Mouse (Mus musculus) lung, postnatal 0 days (tissue): ENCODE data around the gene Inca1. TPM values are rescaled to one million over a fixed set of nuclear protein-coding genes. Genes with fewer than 3 reads are reported as not detected.

Experiments used
- ATAC-seq: fragments of 200-750 bp; cut with Nextera tagmentation; 2 replicates; pipeline ENCODE4 v1.8.0; 2017; ENCODE audit warnings: moderate library complexity
- DNase-seq: peaks from one replicate; pipeline ENCODE4 v3.0.0-alpha.2; 2016; ENCODE audit warnings: low spot score
- H3K27ac ChIP-seq: fragments of 300-500 bp; sonication (generic); 2 replicates; pipeline ENCODE4 v1.5.1; 2014; ENCODE audit warnings: antibody characterized with exemption, mild to moderate bottlenecking, low read length, mixed read lengths
- H3K27me3 ChIP-seq: fragments of 300-500 bp; sonication (generic); replicated peaks from 2 replicates; pipeline ENCODE4 v1.6.1; 2014; ENCODE audit warnings: low read length, mixed read lengths; ENCODE audit not compliant: insufficient read depth
- H3K36me3 ChIP-seq: fragments of 300-500 bp; sonication (generic); 2 replicates; pipeline ENCODE4 v1.6.1; 2014; ENCODE audit warnings: low read length, mixed read lengths; ENCODE audit not compliant: insufficient read depth
- H3K4me1 ChIP-seq: fragments of 300-500 bp; sonication (generic); 2 replicates; pipeline ENCODE4 v1.6.1; 2014; ENCODE audit warnings: antibody characterized with exemption, low read depth, low read length, mixed read lengths; ENCODE audit not compliant: insufficient read depth
- H3K4me2 ChIP-seq: fragments of 300-500 bp; sonication (generic); replicated peaks from 2 replicates; pipeline ENCODE4 v1.6.1; 2014; ENCODE audit warnings: low read depth, mild to moderate bottlenecking, low read length, moderate library complexity, mixed read lengths
- H3K4me3 ChIP-seq: fragments of 300-500 bp; sonication (generic); 2 replicates; pipeline ENCODE4 v1.5.1; 2014; ENCODE audit warnings: low read depth, low read length
- H3K9ac ChIP-seq: fragments of 300-500 bp; sonication (generic); replicated peaks from 2 replicates; pipeline ENCODE4 v1.6.1; 2014; ENCODE audit warnings: low read depth, mild to moderate bottlenecking
- H3K9me3 ChIP-seq: fragments of 300-500 bp; sonication (generic); 2 replicates; pipeline ENCODE4 v1.6.1; 2016; ENCODE audit warnings: low read length, mixed read lengths
- CTCF ChIP-seq: IDR thresholded peaks from 2 replicates; pipeline ENCODE4 v1.5.1; 2016; ENCODE audit warnings: antibody characterized with exemption, mild to moderate bottlenecking
- EP300 ChIP-seq: IDR thresholded peaks from 2 replicates; pipeline ENCODE4 v1.6.1; 2016; ENCODE audit warnings: antibody characterized with exemption, mild to moderate bottlenecking, control low read depth
- WGBS: fragments of 180-500 bp; shearing (Covaris S2); extraction: QIAGEN DNeasy Blood & Tissue Kit; methylation state at CpG from one replicate; pipeline ENCODE4 v1.1.7; 2014; 5-methylcytosine and 5-hydroxymethylcytosine counted together
- polyA plus RNA-seq: library from polyadenylated mRNA; unstranded; fragments of >200 nt; fragmentation: Nextera tagmentation; extraction: Ambion mirVana; gene quantifications from 2 replicates; pipeline ENCODE4 v1.2.1, GENCODE M21; 2015

Inca1 gene
- polyA plus RNA-seq, 1 experiment from 2014 or later, result 2.4 TPM

DNA sequence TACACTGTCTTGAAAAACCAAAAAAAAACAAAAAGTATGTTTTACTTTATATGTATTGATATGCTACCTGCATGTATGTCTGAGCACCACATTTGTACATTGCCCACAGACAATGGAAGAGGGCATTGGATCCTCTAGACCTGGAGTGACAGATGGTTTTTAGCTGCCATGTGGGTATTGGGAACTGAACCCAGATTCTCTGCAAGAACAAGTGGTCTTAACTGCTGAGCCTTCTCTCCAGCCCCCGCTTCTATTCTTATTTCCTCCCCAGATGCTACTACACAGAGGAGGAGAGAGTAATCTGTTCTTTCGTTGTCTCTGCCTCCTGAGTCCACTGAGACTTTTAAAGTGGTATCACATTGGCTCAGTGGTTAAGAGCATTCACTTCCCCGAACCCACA is 6.5 kb downstream of the Inca1 start:
- no peak for TF ChIP-seq CTCF
- no peak for TF ChIP-seq EP300

DNA sequence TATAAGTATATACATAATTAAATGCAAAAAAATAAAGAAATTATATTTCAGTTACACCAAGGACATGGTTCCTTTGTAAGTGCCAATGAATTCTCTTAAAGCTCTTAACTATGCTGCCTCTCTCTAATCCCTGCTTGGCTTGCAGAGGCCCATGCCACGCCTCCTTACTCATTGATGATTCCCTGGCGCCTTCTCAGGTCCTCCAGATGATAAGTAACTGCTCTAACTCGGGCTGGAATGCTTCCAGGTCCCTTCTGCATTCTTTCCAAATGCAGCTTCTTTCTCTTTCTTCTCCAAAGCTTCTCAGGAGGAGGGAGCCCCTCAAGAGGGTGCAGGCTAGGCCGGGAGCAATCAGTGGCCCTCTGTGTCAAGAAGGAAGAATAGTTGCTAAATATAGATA is 10.4 kb downstream of the Inca1 start:
- Histone ChIP-seq H3K4me3 (no peak overlapping the region), H3K36me3 (no peaks in the 10 kb centered on the region), H3K27me3 (no peaks in the 10 kb centered on the region), H3K4me1 (peaks cover 17% of the 10 kb centered on the region), H3K27ac (no peak overlapping the region), H3K9me3 (no peaks in the 10 kb centered on the region), H3K4me2 (no peak overlapping the region), H3K9ac (0 out of 2 replicates have a peak overlapping the region, but pooled peaks have one; percentile 23)
- DNase-seq, result no peak
- WGBS, result 50% methylated on average over 4 of the region's 4 CpGs
- ATAC-seq, result no peak
- no peak for TF ChIP-seq EP300
- TF ChIP-seq CTCF, result no peak

More for the DNA sequence above, 6.5 kb downstream of the Inca1 start:
- H3K36me3 ChIP-seq, result no peaks in the 10 kb centered on the region
- no peak overlapping the region for H3K4me3 ChIP-seq
- peaks cover 6% of the 10 kb centered on the region for H3K4me1 ChIP-seq
- ATAC-seq, result no peak
- 72% methylated on average over 3 of the region's 3 CpGs for WGBS
- DNase-seq, result no peak
- H3K27me3 ChIP-seq, result no peaks in the 10 kb centered on the region
- H3K27ac ChIP-seq, result no peak overlapping the region
- H3K4me2 ChIP-seq, result no peak overlapping the region
- H3K9ac ChIP-seq, result no peak overlapping the region
- no peaks in the 10 kb centered on the region for H3K9me3 ChIP-seq

DNA sequence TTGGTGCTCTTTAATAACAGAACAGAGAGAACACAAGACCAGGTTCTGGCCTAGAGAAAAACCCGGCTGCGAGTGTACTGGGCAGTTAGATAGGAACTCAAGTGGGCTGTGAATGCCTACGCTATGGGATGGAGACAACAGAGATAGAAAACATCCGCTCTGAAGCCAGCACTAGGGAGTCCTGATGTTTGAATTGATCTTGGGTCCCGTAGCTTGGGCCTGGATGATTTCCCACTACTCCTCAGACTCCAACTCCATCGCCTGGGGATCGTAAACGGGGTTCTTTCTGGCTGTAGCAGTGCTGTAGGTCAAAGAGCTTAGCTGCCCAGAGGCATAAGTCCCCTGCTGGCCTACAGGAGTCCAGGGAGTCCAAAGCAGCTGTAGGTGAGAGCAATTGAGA is 11.6 kb downstream of the Inca1 start:
- H3K36me3 ChIP-seq, result peaks cover 6% of the 10 kb centered on the region; the same call in 1 of the 2 replicates
- H3K4me2 ChIP-seq, result peak overlapping the region; percentile 90
- H3K27ac ChIP-seq, result peak overlapping the region; percentile 87
- H3K27me3 ChIP-seq, result no peaks in the 10 kb centered on the region
- 17% methylated on average over 8 of the region's 8 CpGs for WGBS
- H3K9me3 ChIP-seq, result no peaks in the 10 kb centered on the region
- no peak for DNase-seq
- H3K4me1 ChIP-seq, result peaks cover 17% of the 10 kb centered on the region
- H3K9ac ChIP-seq, result peak overlapping the region; percentile 88
- peak overlapping the region; percentile 90 for H3K4me3 ChIP-seq
- TF ChIP-seq CTCF (no peak), EP300 (no peak)
- ATAC-seq, result no peak

DNA sequence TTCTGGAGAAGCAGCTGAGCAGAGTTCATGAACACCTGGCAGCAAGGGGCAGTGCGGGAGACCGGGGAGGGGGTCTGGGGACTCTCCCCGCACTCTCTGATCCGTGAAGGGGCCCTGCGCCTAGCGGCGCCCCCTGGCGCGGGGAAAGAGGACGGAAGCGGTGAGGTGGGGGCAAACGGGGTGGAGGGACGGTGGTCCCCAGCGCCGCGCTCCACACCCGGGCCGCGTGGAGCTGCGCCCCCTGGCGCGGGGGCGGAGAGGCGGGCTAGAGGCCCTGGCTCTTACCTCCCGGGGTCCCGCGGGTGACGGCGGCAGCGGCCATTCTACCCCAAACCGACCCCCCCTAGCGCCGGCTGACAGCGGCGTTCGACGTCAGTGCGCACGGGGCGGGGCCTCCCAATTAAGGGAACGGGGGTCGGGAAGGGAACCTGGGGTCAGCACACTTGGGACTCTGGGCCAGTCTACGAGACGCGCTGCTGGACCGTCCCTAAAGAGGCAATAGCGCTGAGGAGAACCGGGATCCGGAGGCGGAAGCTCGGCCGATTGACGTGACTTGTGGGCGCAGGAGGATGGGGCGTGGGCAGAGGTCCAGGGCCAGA is 12.3 kb downstream of the Inca1 start, which contains the start of gene Camta2:
Gene Camta2 (minus strand): TSS at position 505 of the 599 bp plus-strand sequence.
- Histone ChIP-seq H3K9ac (peak within 1 kb of the TSS; percentile 88), H3K27ac (peak within 1 kb of the TSS; percentile 87), H3K9me3 (no peaks in the 10 kb centered on the region), H3K4me3 (peak within 1 kb of the TSS; percentile 90), H3K4me1 (peaks cover 17% of the 10 kb centered on the region), H3K36me3 (peaks cover 10% of the 10 kb centered on the region; the same call in 1 of the 2 replicates), H3K27me3 (no peaks in the 10 kb centered on the region), H3K4me2 (peak within 1 kb of the TSS; percentile 90)
- 2% methylated on average over 49 of the region's 55 CpGs for WGBS
- peak; percentile 92 for ATAC-seq
- peak; percentile 88 for DNase-seq
- TF ChIP-seq CTCF (peak; percentile 67), EP300 (no peak)

DNA sequence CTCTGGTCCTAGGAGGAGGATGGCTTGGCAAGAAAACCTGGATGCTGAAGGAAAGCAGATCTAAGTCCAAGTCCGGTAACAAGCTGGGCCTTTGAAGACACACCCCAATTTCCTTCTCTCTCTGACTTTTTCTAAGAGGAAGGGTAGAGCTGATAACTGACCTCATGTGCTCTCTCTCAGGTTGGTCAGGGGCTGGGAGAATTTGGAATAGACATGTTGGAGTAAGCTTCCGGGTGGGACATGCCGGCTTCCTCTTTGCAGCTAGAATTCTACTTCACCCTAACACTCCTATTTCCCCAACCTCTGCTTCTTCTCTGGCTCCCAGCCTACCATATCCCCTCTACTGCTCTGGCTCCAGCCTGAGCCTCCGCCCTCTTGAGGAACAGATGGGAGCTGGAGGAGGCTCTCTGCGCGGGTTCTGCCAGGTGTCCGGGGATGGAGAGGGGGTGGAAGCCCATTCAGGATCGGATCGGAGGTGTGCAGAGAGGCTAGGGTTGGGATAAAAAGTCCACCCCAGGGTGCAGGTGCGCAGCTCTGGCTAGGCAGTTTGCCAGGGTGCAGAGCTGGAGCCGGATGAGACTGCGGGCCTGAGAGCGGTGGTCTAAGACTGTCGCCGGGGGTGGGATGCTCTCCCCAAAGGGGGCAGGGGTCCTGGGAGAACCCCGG is 12.9 kb downstream of the Inca1 start:
- H3K4me1 ChIP-seq, result peaks cover 17% of the 10 kb centered on the region
- peak; percentile 14; the same call in 1 of the 2 replicates for TF ChIP-seq CTCF
- no peak for TF ChIP-seq EP300
- peak overlapping the region; percentile 87 for H3K27ac ChIP-seq
- H3K27me3 ChIP-seq, result no peaks in the 10 kb centered on the region
- peak overlapping the region; percentile 90 for H3K4me3 ChIP-seq
- ATAC-seq (peak; percentile 29), DNase-seq (peak; percentile 45)
- WGBS, result 1% methylated on average over 13 of the region's 16 CpGs
- H3K9me3 ChIP-seq, result no peaks in the 10 kb centered on the region
- peak overlapping the region; percentile 88 for H3K9ac ChIP-seq
- peak overlapping the region; percentile 90 for H3K4me2 ChIP-seq
- peaks cover 16% of the 10 kb centered on the region; the same call in 1 of the 2 replicates for H3K36me3 ChIP-seq

DNA sequence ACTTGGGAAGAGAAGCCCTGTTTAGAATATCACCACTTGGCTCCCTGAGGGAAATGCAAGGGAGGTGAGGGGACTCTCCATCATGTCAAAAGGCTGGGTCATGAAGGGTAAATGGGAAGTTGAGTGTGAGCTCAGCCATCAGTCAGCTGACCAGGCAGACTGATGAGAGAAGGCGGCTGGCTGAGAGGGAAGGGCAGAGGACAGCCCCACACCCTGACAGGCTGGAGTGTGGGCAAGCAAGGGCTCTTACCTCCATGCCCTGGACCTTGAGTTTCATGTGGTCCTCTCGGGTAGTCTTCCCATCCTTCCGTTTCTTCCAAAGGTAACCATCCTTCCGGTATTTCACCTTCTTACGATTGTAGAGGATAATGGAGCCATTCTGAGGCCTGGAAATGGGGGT is 16.3 kb downstream of the Inca1 start:
- Histone ChIP-seq H3K9ac (no peak overlapping the region), H3K36me3 (peaks cover 31% of the 10 kb centered on the region; the same call in 1 of the 2 replicates), H3K27ac (no peak overlapping the region), H3K4me1 (peaks cover 12% of the 10 kb centered on the region), H3K4me3 (no peak overlapping the region), H3K4me2 (no peak overlapping the region), H3K27me3 (no peaks in the 10 kb centered on the region), H3K9me3 (no peaks in the 10 kb centered on the region)
- no peak for TF ChIP-seq CTCF
- TF ChIP-seq EP300, result no peak
- DNase-seq, result no peak
- no peak for ATAC-seq
- WGBS, result 75% methylated on average over 5 of the region's 5 CpGs
